Mouse (Mus musculus): Measurements from ENCODE around the gene Ppp2r2c. TPM values are rescaled to one million over a fixed set of nuclear protein-coding genes. Genes with fewer than 3 reads are reported as not detected.

Ppp2r2c gene
- total RNA-seq, 4 experiments from 2014 or later, result 0.27 to 1.1 (median 0.37) TPM

- DNase-seq (ENCODE audit: low spot score in 2 of 2), result peak in 1 of 2 experiments; percentile 40
Observed at GRCm38 (mm10) chr5:36979001-36979400, 110.7 kb downstream of the Ppp2r2c start.

GRCm38 (mm10) chr5:36979631-36980030, 111.3 kb downstream of the Ppp2r2c start:
- DNase-seq (ENCODE audit: low spot score in 2 of 2), result no peak

GRCm38 (mm10) chr5:36982271-36982670, 114.0 kb downstream of the Ppp2r2c start:
- no peak for DNase-seq (ENCODE audit: low spot score in 2 of 2)

- DNase-seq (ENCODE audit: low spot score in 2 of 2), result no peak
Observed at GRCm38 (mm10) chr5:36986617-36987016, 118.3 kb downstream of the Ppp2r2c start.

- DNase-seq (ENCODE audit: low spot score in 2 of 2), result peak in 1 of 2 experiments; percentile 9
Observed at GRCm38 (mm10) chr5:36988124-36988780, 119.9 kb downstream of the Ppp2r2c start.

- DNase-seq (ENCODE audit: low spot score in 2 of 2), result peak; percentile 97 to 99
Observed at GRCm38 (mm10) chr5:36988781-36989624, 120.7 kb downstream of the Ppp2r2c start, which contains the start of gene Wfs1. Gene Wfs1, minus strand, starts transcription at chr5:36989205.

GRCm38 (mm10) chr5:36989625-36989977, 121.3 kb downstream of the Ppp2r2c start:
- no peak for DNase-seq (ENCODE audit: low spot score in 2 of 2)

- DNase-seq (ENCODE audit: low spot score in 2 of 2), result no peak
Observed at GRCm38 (mm10) chr5:36990196-36990595, 121.9 kb downstream of the Ppp2r2c start.

- no peak for DNase-seq (ENCODE audit: low spot score in 2 of 2)
Observed at GRCm38 (mm10) chr5:36990631-36991350, 122.5 kb downstream of the Ppp2r2c start.

GRCm38 (mm10) chr5:36996410-36996809, 128.1 kb downstream of the Ppp2r2c start:
- DNase-seq (ENCODE audit: low spot score in 2 of 2), result no peak

GRCm38 (mm10) chr5:36997996-36998395, 129.7 kb downstream of the Ppp2r2c start:
- DNase-seq (ENCODE audit: low spot score in 2 of 2), result no peak

- DNase-seq (ENCODE audit: low spot score in 2 of 2), result no peak
Observed at GRCm38 (mm10) chr5:37001002-37001401, 132.7 kb downstream of the Ppp2r2c start.

GRCm38 (mm10) chr5:37002001-37002400, 133.7 kb downstream of the Ppp2r2c start:
- DNase-seq (ENCODE audit: low spot score in 2 of 2), result peak; percentile 31 to 33

Other genes with a start within 250 kb of the Ppp2r2c start
- gene D5Ertd579e, start 172.5 kb upstream of the Ppp2r2c start, total RNA-seq (2022), result 10 to 100 TPM; 75.9 to 99.5 (median 81.1) TPM
- gene Bloc1s4, start 119.9 kb upstream of the Ppp2r2c start, total RNA-seq (2022), result 10 to 100 TPM in 1 of 4 experiments, 1 to 10 TPM in 3; 8.0 to 10.8 (median 9.0) TPM
- 100 to 1,000 TPM; 231 to 247 (median 235) TPM for gene Mrfap1, start 71.7 kb upstream of the Ppp2r2c start, total RNA-seq (2022)
- gene Man2b2, start 37.9 kb upstream of the Ppp2r2c start, total RNA-seq (2022), result 1 to 10 TPM; 3.7 to 6.0 (median 5.1) TPM
- 10 to 100 TPM; 51.3 to 68.1 (median 58.9) TPM for gene Wfs1, start 120.7 kb downstream of the Ppp2r2c start, total RNA-seq (2022)
- not detected for gene Gm1043, start 216.9 kb downstream of the Ppp2r2c start, total RNA-seq (2022)

Measured in gastrocnemius, adult 8-10 months (tissue).